Mouse (Mus musculus): ENCODE measurements at regions not wholly inside any gene's neighbourhood (a gene's known extent, or its start where the extent isn't known, plus 50 kb on each side); places are given as distances from the start of the nearest gene placed in this dataset.

DNA sequence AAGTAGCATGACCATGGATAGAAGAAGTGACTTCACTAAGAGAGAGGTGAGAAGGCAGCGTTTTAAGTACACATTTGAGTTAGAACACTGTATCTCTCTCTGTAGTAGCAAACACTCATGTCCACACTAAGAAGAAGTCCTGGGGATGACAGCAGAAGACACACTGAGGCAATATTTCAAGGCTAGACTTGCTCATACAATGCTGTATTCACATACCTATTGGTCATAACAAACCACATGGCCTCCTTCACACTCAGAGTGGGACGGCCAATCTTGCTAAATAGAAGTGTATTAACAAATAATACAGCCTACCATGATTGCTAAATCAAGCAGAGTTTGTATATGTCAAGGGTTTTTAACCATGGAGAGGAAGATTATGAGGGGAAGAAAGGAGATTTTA, 252.5 kb upstream of the Kcnj16 start:
- DNase-seq (ENCODE audit: extremely low spot score, low read depth, low spot score): no peak

DNA sequence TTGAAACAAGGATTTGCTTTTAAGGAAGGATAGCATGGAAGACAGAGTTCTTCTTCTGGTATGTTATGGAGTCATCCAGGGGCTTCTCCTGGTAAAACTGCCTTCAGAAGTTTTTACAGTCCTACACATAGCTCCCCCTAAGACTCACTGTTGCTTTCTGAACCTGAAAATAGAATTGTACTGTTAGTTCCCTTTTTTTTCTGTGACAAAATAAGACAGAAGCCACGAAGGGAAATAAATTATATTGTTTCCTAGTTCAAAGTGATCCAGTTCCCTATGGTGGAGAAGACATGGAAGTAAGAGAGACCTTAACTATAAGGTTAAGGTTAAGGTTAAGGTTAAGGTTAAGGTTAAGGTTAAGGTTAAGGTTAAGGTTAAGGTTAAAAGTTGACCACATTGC, 251.5 kb upstream of the Kcnj16 start:
- DNase-seq (ENCODE audit: extremely low spot score, low read depth, low spot score): no peak

DNA sequence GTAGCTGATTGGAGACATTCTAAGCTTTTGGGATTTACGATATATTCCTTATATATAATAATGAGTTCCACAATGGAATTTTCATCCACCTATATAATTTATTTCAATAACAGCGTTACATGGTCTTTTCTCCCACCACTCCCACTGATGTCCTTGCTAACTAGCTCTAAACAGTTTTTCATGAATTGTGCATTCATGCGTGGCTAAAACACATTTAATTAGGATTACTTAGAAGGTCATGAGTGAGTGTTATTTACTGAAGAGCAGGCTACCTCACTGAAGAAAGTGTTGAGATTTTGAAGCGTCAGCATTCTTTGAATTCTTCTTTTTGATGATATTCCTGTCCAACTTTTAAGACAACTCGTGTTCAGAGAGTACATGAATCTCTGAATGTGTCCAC, 245.1 kb upstream of the Kcnj16 start:
- DNase-seq (ENCODE audit: extremely low spot score, low read depth, low spot score): no peak

DNA sequence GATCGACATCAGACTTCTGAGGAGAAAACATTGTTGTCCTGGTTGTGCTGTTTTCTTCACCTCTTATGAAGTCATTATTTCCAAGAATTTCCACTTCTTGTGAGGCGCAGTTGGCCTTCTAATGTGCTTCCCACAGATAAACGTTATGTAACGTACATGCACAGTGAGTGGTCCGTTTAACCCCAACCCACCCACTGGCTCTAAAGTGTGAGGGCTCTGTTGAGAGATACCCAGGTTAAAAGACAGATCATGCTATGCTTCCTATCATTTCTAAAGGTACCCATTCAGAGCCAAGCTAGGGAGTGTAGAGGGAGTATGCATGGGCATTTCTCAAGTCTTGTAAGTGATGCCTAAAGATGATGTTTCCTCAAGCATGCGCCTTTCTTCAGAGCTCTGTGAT, 243.9 kb upstream of the Kcnj16 start:
- no peak for DNase-seq (ENCODE audit: extremely low spot score, low read depth, low spot score)

DNA sequence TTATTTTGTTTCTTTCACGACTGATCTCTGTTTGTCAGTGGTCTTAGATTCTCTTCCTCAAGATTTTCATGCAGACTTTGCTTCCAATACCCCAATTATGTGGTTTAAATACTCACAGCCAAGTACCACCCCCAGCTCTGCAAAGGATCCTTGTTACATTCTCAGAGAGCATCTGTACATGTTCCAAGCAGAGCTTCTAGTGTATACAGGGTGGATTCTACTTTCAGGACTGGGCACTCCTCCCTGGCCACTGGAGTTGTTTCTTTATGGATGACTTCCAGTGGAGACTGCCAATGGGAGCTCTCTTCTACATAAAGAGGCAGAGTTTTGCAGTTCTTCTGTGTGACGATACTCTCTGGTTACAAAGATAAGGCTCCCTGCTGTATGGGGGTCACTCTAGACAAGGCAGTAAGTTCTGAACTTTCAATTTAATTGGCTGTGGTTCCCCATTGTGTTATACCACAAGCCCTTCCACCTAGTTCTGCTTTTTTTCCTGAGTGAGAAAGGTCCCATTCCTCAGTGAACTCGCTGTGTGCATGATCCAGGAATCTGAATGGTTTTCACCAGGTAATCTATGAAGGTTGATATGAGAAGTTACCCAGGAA, 240.4 kb upstream of the Kcnj16 start:
- DNase-seq (ENCODE audit: extremely low spot score, low read depth, low spot score): no peak

DNA sequence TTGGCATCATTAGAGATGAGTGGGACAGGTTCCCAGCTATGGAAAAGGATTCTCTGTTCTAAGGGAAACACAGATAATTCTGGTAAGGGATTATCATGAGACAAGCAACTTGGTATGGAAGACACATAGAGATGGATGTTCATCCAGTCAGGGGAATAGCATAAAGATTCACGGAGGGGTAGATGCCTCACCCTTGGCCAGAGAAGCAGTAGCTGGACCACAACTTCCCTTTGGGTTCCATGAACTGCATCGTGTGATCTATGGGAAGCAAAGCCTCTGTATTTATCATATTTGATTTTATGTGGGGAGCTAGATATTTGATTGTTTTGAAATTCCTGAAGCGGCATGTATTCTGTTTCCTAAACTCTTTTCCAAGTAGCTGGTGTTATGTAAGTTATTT, 236.3 kb upstream of the Kcnj16 start:
- DNase-seq (ENCODE audit: extremely low spot score, low read depth, low spot score): no peak

DNA sequence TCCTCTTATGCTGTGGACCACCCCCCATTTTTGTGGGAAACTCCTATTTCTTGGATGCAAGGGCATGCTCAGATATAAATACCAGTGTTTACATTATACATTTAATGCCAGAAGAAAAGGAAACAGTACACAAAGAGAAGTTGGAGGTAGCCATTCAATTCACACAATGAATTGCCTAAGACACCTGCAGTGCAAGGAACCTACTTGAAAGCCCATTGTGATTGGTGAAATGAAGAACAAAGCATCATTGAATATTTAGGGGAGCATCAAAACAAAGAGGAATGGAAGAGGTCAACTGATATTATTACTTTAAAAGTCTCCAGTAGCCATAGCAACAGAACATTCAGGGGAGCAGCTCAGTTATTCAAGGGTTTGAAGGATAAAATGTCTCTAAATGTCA, 193.7 kb upstream of the Kcnj16 start:
- DNase-seq (ENCODE audit: extremely low spot score, low read depth, low spot score): no peak

DNA sequence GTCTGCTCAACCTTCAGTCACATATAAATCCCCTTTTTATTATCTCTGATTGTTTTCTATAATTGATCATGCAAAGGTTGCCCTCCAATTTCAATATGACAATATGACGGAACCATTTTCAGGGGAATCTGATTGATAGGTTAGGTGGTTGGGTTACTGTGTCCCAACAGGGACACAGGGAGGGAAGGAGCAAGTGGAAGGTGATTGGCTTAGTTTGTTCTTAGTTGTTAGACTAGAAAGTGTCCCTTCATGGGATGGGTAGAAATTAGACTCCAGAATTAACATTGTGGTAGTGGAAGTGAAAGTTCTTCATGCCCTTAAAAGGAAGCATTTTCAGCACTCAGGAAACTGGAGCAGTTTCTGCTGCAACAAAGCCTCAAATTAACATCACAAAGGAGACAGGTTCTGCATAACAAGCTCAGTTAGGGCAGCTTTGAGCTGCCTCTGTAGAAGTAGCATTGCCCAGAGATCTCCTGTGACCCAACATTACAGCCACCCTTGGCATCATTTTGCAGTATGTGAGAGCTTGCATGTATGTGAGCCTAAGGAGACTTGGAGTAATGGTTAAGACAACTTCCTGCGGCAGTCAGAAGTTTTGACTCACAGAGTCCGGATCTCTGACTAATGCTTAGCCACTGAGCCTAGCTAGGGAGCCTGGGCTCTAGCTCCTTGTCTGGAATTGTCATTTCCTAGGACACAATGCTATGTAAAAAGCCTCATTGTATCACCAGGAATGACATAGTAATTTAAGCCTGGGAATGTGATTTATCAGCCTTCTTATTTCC, 186.1 kb upstream of the Kcnj16 start:
- DNase-seq (ENCODE audit: extremely low spot score, low read depth, low spot score): no peak

DNA sequence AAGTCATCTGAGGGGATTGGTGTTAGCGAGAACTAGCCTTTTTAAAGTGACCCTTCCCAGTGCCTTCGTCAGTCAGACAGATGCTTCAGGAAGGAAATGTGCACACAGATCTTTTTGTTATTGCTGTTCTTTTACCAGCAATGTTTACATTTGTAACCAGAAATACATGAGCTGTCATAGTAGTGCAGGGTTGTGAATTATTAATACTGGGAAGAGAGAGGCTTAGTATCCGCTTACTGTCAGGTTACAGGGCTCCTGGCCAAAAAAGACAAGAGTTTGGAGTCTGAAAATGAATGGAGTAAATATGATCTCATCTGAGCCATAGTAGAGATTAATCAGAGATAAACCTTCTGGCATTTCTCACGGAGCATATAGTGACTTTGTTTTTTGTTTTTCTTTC, 178.3 kb upstream of the Kcnj16 start:
- no peak for DNase-seq (ENCODE audit: extremely low spot score, low read depth, low spot score)

DNA sequence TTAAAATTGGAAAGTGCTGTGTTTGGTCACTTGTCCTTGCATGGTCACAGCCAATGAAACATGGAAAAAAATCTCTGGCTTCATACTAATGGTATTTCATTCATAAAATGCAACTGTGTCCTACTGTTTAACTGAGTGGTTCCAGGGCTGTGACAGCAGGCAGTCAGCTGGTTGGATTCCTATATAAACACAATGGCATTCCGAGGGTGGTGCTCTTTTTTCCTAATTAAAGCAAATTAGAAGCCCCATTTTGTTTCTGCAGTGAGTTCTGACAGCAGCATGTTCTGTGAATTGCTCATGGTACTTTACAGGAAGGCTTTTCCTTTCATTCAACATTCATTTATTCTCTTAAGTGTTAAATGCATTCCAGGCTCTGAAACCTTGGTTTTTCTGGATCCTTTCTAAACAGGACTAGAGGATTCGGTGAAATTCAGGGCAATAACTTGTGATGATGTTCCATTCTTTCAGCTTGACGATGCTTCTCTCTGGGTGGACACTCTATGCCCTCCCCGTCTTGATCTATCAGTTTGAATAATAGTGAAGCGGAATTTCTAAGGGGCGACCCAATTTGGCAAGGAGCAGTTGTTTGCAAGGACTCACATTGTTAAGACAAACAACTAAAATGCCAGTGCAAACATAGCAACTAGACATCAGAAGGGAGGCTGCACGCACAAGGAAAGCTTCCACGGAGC, 167.8 kb upstream of the Kcnj16 start:
- no peak for DNase-seq (ENCODE audit: extremely low spot score, low read depth, low spot score)

DNA sequence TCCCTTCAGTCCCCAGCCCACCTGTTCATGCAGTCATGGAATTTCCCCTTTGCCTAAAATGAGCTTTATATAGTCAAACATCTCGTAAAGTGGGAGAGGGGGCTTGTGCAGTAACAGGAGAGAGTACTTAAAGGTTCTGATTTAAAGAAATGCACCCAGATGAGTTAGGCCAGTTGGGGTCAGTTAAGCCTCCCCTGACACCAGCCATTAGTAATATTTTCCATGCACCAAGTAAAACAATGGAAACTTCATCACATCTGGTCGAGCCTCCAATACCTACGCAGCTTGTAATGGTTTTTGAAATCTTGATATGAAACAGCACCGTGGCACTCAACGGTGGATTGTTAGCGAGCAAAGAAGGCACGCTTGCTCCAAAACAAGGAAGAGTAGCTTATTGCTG, 165.8 kb upstream of the Kcnj16 start:
- no peak for DNase-seq (ENCODE audit: extremely low spot score, low read depth, low spot score)

DNA sequence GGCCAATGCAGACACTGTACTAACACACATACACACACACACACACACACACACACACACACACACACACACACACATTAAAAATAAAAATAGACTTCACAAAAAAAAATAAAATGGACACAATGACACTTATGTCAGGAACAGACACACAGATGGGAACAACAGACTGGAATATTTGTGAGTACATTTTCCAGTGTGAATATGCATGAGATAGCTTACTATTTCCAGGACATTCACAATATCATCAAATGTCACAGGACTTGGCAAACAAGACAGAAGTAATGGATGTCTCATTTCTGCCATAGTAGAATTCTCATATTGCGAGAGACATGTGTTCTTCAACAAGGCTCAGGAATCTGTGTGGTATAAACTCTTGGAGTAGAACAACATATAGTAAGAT, 163.8 kb upstream of the Kcnj16 start:
- no peak for DNase-seq (ENCODE audit: extremely low spot score, low read depth, low spot score)

DNA sequence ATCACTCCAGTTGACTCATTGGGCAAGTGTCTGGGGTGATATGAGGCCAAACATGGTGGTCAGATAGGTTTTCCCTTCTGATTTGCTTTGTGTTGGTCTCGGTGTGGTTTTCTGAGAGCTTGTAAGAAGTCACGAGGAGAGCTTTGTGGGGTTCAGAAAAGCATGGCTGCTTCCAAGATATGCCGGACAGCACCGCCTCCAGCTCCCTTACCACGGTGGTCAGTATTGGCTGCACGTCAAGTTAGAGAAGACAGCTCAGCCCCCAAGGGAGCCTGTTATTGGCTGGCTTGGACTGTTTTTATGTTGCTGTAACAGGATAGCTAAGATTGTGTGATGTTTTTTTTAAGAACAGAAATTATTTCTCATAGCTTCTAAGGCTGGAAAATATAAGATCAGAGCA, 154.7 kb upstream of the Kcnj16 start:
- no peak for DNase-seq (ENCODE audit: extremely low spot score, low read depth, low spot score)

DNA sequence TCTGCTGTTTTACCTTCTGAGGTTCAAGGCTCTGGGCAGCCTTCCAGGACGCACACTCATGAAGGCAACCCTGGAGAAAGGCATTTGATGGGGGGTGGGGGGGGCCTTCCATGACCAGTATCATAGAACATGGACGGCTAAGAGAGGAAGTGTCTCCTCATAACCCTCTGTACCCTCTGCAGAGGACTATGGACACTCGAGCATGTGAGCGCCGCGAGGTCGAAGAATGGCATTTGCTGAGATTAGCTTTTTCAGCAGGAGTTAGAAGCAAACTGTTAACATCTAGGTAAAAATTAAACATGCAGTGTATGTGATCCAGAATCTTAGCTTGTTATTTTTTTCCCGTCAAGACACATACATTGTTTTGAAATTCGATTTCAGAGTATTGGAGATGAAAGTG, 153.1 kb upstream of the Kcnj16 start:
- no peak for DNase-seq (ENCODE audit: extremely low spot score, low read depth, low spot score)

DNA sequence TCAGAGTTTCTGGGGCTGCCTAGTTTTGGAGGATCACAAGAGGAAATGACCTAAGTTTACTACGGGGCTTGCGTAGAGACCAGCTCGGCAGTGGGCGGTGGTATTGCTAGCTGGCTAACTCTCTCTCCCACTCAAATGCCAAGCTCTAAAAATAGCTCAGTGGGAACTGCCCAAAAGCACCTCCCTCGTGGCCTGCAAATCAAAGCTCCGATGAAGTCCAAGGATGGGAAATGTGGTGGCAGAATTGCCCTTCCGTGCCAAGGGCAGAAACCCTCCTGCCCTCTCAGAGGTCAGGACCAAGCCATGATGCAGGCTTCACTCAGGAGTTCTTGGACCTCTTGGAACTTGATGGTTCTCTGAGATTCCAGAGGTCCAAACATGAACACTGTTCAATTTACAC, 152.6 kb upstream of the Kcnj16 start:
- DNase-seq (ENCODE audit: extremely low spot score, low read depth, low spot score): no peak

DNA sequence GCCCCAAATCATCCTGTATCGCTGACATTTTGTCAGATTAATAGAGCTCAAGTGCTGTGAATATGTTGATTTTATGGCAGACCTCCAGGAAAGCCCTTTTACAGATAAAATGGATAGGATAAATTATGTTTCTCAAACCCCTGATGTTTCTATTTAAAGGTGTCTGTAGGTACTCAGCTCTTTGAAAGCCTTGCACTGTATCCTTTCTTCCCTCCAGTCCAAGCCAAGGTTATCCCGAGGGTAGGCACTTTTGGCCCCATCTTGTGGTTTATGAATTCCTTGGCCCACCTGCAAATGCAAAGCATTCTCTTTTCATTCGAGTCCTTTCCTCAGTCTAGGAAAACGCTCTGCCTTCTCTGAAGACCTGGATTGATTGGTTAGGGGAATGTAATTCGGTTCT, 139.2 kb upstream of the Kcnj16 start:
- DNase-seq (ENCODE audit: extremely low spot score, low read depth, low spot score): no peak

DNA sequence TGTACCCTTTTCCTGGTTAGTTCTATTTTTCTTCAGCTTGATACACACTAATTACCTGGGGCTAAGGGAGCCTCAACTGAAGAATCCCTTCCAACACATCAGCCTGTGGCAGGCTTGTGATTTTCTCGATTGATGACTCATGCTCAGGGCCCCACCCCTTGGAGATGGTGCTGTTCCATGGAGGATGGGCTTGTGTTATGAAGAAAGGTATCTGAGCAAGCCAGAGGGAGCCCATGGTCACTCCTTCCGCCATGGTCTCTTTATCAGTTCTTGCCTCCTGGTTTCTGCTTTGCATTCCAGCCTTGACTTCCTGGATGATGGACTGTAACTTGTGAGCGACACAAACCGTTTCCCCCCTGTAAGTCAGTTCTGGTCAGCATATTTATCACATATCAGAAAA, 131.1 kb upstream of the Kcnj16 start:
- DNase-seq (ENCODE audit: extremely low spot score, low read depth, low spot score): no peak

DNA sequence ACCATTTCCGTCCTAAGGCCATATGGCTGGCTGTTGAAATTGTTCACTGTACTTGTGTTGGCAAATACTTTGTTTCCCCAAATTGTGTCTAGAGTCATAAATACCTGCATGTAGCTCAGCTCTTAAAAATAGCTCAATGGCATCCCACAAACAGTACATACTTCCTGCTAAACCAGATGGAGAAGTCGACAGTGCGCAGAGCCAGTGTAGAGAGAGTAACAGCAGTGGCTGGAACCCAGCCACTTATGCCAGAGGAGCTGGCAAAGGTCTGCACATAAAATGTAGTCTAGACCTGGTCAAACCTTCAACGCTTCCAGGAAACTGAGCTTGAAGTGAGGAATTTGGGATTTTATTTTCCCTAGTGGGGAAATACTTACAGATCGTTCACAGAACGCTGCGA, 128.5 kb upstream of the Kcnj16 start:
- no peak for DNase-seq (ENCODE audit: extremely low spot score, low read depth, low spot score)

DNA sequence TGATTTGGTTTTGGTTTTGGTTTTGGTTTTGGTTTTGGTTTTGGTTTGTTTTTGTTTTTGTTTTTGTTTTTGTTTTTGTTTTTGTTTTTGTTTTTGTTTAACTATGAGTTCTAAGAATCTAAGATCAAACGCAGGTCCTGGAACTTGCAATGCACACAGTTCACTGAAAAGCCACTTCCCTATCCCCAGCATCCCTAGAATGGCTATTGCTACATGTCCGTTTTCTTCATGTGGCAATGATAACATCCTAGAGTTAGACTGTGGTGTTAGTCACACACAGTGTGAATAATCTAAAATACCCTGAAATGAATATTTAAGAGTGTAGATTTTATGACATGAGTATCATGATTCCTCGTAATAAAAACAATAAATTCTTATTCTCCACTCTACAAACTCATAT, 99.5 kb upstream of the Kcnj16 start:
- DNase-seq (ENCODE audit: extremely low spot score, low read depth, low spot score): no peak

DNA sequence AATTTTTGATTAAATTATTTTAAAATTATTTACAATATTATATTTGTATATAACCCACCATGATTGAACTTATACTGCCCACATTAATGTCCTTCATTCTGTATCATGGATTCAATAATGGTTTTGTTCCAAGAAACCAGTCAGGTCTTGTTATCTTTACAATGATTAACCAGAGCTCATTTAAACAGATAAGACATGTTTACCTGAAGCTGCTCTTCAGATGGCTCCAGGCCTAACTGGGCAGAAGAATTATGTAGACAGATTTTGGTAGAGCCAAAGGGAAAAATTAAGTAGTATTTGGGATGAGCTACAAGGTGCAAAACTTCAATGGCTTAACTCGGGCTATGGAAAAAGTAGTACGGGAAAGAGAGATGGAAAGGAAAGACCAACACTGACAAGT, 97.7 kb upstream of the Kcnj16 start:
- DNase-seq (ENCODE audit: extremely low spot score, low read depth, low spot score): no peak

DNA sequence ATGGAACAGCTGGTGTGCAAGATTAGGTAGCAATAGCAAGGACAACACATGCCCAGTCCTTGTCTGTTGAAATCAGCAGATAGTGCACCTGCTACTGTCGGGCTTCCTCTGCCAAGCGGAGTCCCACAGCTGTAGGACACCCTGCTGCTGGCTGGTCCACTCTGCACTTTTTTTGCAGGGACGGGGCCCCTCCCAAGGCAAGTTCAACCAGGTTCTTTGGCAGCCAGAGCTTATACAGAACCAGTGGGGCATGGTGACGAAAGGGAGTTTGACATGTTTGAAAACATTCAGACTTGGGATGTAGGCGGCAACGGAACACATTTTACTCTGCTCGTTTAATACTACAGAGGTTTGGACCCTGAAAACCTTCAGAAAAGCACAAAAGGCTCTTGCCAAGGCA, 93.2 kb upstream of the Kcnj16 start:
- DNase-seq (ENCODE audit: extremely low spot score, low read depth, low spot score): no peak

DNA sequence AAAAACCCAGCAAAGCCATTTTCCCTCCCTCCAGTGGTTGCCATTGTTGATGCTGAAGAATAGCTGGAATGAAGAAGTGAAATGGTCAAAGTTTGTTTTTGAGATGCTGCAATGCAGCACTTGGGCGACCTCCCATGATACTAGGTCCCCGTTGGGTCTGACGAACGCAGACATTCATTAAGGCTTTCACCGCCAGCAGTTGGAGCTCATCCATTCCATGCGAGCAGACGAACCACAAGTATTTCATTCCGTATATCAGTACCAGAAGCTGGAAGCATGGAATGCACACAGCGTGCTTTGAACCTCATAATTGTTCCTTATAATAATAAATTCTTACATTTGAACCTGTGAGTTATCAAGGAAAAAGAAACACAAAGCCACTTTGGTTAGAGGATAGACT, 86.9 kb upstream of the Kcnj16 start:
- no peak for DNase-seq (ENCODE audit: extremely low spot score, low read depth, low spot score)
